Mouse (Mus musculus): ENCODE measurements around the gene Gm10490. TPM values are rescaled to one million over a fixed set of nuclear protein-coding genes. Genes with fewer than 3 reads are reported as not detected.

Gene Gm10490
- total RNA-seq (2023) = not detected

GRCm38 (mm10) chrX:7909242-7909641 is at the start of gene Gm10490:
Gm10490 (plus strand) TSS chrX:7909542.

GRCm38 (mm10) chrX:7878007-7878419 is 31.3 kb upstream of the Gm10490 start, which contains the start of gene Pim2:
Pim2 (plus strand) TSS chrX:7878262.

GRCm38 (mm10) chrX:7883841-7884567 is 25.3 kb upstream of the Gm10490 start, which contains the start of gene Slc35a2:
Slc35a2 (plus strand) TSS chrX:7884028.

GRCm38 (mm10) chrX:7898880-7899874 is 10.2 kb upstream of the Gm10490 start, which contains the start of the genes Pqbp1 and Timm17b:
Pqbp1 (minus strand) TSS chrX:7899269.
Timm17b (plus strand) TSS chrX:7899357.

GRCm38 (mm10) chrX:7907735-7908134 is 1.6 kb upstream of the Gm10490 start, which contains the start of gene Gm10491:
Gm10491 (minus strand) TSS chrX:7907835.

GRCm38 (mm10) chrX:7919601-7920383 is 10.4 kb downstream of the Gm10490 start, which contains the start of gene Pcsk1n:
Pcsk1n (plus strand) TSS chrX:7919822.

GRCm38 (mm10) chrX:7928270-7928790 is 19.0 kb downstream of the Gm10490 start, which contains the start of gene Eras:
Eras (minus strand) TSS chrX:7928607.

GRCm38 (mm10) chrX:7947108-7947899 is 38.0 kb downstream of the Gm10490 start, which contains the start of gene Hdac6:
Hdac6 (minus strand) TSS chrX:7947889.

Other genes starting within 250 kb of the Gm10490 start
- 100 to 1,000 TPM; 423 to 453 TPM for gene Plp2, start 238.2 kb upstream of the Gm10490 start, total RNA-seq (2023)
- gene Magix, start 228.3 kb upstream of the Gm10490 start, total RNA-seq (2023) = under 1 TPM in 1 of 2 experiments, not detected in 1; 0.20 TPM
- gene Gpkow, start 212.4 kb upstream of the Gm10490 start, total RNA-seq (2023) = 10 to 100 TPM; 28.3 to 29.5 TPM
- gene Wdr45, start 195.2 kb upstream of the Gm10490 start, total RNA-seq (2023) = 10 to 100 TPM; 38.2 to 41.9 TPM
- gene Gm45208, start 187.3 kb upstream of the Gm10490 start, total RNA-seq (2023) = not detected
- gene Praf2, start 181.1 kb upstream of the Gm10490 start, total RNA-seq (2023) = 1 to 10 TPM; 5.0 to 5.5 TPM
- under 1 TPM; 0.57 to 0.90 TPM for gene Ccdc120, start 158.6 kb upstream of the Gm10490 start, total RNA-seq (2023)
- 10 to 100 TPM; 68.1 to 79.5 TPM for gene Tfe3, start 147.0 kb upstream of the Gm10490 start, total RNA-seq (2023)
- gene Gripap1, start 119.8 kb upstream of the Gm10490 start, total RNA-seq (2023) = 100 to 1,000 TPM; 123 to 144 TPM
- 1 to 10 TPM; 1.2 to 7.5 TPM for gene Kcnd1, start 87.3 kb upstream of the Gm10490 start, total RNA-seq (2023)
- gene Otud5, start 68.2 kb upstream of the Gm10490 start, total RNA-seq (2023) = 100 to 1,000 TPM; 119 to 128 TPM
- 1 to 10 TPM; 2.6 to 4.0 TPM for gene Pim2, start 31.3 kb upstream of the Gm10490 start, total RNA-seq (2023)
- 10 to 100 TPM; 22.8 to 23.3 TPM for gene Slc35a2, start 25.5 kb upstream of the Gm10490 start, total RNA-seq (2023)
- gene Pqbp1, start 10.3 kb upstream of the Gm10490 start, total RNA-seq (2023) = 10 to 100 TPM; 35.3 to 39.9 TPM
- gene Timm17b, start 10.2 kb upstream of the Gm10490 start, total RNA-seq (2023) = 10 to 100 TPM; 43.0 to 48.2 TPM
- not detected for gene Gm10491, start 1.7 kb upstream of the Gm10490 start, total RNA-seq (2023)
- not detected for gene Pcsk1n, start 10.3 kb downstream of the Gm10490 start, total RNA-seq (2023)
- gene Eras, start 19.1 kb downstream of the Gm10490 start, total RNA-seq (2023) = not detected
- gene Hdac6, start 38.3 kb downstream of the Gm10490 start, total RNA-seq (2023) = 10 to 100 TPM in 1 of 2 experiments, 1 to 10 TPM in 1; 7.2 to 10.7 TPM
- gene Gata1, start 68.5 kb downstream of the Gm10490 start, total RNA-seq (2023) = 10 to 100 TPM; 16.6 to 22.9 TPM
- not detected for gene Glod5, start 109.0 kb downstream of the Gm10490 start, total RNA-seq (2023)
- 10 to 100 TPM; 31.4 to 35.9 TPM for gene Suv39h1, start 165.2 kb downstream of the Gm10490 start, total RNA-seq (2023)
- 100 to 1,000 TPM; 149 to 168 TPM for gene Was, start 181.0 kb downstream of the Gm10490 start, total RNA-seq (2023)
- 10 to 100 TPM; 33.7 to 34.7 TPM for gene Wdr13, start 223.3 kb downstream of the Gm10490 start, total RNA-seq (2023)
- 100 to 1,000 TPM; 323 to 397 TPM for gene Rbm3, start 236.3 kb downstream of the Gm10490 start, total RNA-seq (2023)

Data from neutrophil, adult 83 days (primary cell).